Mouse (Mus musculus) fibroblast of lung, adult 2 months (primary cell): ENCODE results near the gene Eif3g.
A peak's percentile ranks its signal among the peaks of the same experiment; 100 is the strongest.

Experiments
- DNase-seq: peaks from one replicate; pipeline ENCODE4 v3.0.0-alpha.2; 2011; ENCODE audit warnings: low read depth

Gene Eif3g

GRCm38 (mm10) chr9:20888386-20888765 lies 10.0 kb downstream of the Eif3g start:
- DNase-seq, result no peak

GRCm38 (mm10) chr9:20887704-20888385 lies 10.6 kb downstream of the Eif3g start, which contains the start of gene Ppan:
Gene Ppan, plus strand, starts transcription at chr9:20888175.
- peak; percentile 89 for DNase-seq

- DNase-seq, result no peak
These were observed 11.2 kb downstream of the Eif3g start for GRCm38 (mm10) chr9:20887191-20887590.

- no peak for DNase-seq
These were observed 11.9 kb downstream of the Eif3g start for GRCm38 (mm10) chr9:20886563-20886962.

GRCm38 (mm10) chr9:20879097-20879792 lies 19.2 kb downstream of the Eif3g start, which contains the start of gene Angptl6:
Gene Angptl6, minus strand, starts transcription at chr9:20879727.
- no peak for DNase-seq

- no peak for DNase-seq
These were observed 19.7 kb downstream of the Eif3g start for GRCm38 (mm10) chr9:20878710-20879065.

- DNase-seq, result peak; percentile 99
These were observed 20.2 kb downstream of the Eif3g start for GRCm38 (mm10) chr9:20878041-20878709.

GRCm38 (mm10) chr9:20877118-20878040 lies 21.0 kb downstream of the Eif3g start:
- no peak for DNase-seq

- no peak for DNase-seq
These were observed 21.9 kb downstream of the Eif3g start for GRCm38 (mm10) chr9:20876318-20877117.

- no peak for DNase-seq
These were observed 23.2 kb downstream of the Eif3g start for GRCm38 (mm10) chr9:20875021-20875790.

- DNase-seq, result no peak
These were observed 24.9 kb downstream of the Eif3g start for GRCm38 (mm10) chr9:20873521-20873920.

- no peak for DNase-seq
These were observed 25.4 kb downstream of the Eif3g start for GRCm38 (mm10) chr9:20872991-20873390.

- no peak for DNase-seq
These were observed 27.9 kb downstream of the Eif3g start for GRCm38 (mm10) chr9:20870211-20871173.

GRCm38 (mm10) chr9:20869246-20869645 lies 29.2 kb downstream of the Eif3g start:
- DNase-seq, result no peak

GRCm38 (mm10) chr9:20868448-20869001 lies 29.9 kb downstream of the Eif3g start, which contains the start of gene A230050P20Rik:
Gene A230050P20Rik, plus strand, starts transcription at chr9:20868642.
- no peak for DNase-seq

- no peak for DNase-seq
These were observed 31.5 kb downstream of the Eif3g start for GRCm38 (mm10) chr9:20866879-20867278.

- no peak for DNase-seq
These were observed 36.2 kb downstream of the Eif3g start for GRCm38 (mm10) chr9:20862225-20862624.

GRCm38 (mm10) chr9:20861821-20862220 lies 36.6 kb downstream of the Eif3g start:
- no peak for DNase-seq

GRCm38 (mm10) chr9:20859926-20860325 lies 38.5 kb downstream of the Eif3g start:
- no peak for DNase-seq
